Mouse (Mus musculus): ENCODE data around the gene Sorbs1. TPM values are rescaled to one million over a fixed set of nuclear protein-coding genes. Genes with fewer than 3 reads are reported as not detected.

The Sorbs1 gene
- polyA plus RNA-seq, 1 experiment from 2014 or later = 49.5 TPM

- H3K27ac ChIP-seq (ENCODE audit: low read depth, low read length) = no peak overlapping the region
- no peaks in the 10 kb centered on the region for H3K9me3 ChIP-seq (ENCODE audit: control insufficient read depth, low read length)
- 78% methylated on average over 7 of the region's 7 CpGs for WGBS
- no peak overlapping the region for H3K4me3 ChIP-seq (ENCODE audit: low read length)
- H3K36me3 ChIP-seq (ENCODE audit: control insufficient read depth, insufficient read depth, low read length) = no peaks in the 10 kb centered on the region
- no peak overlapping the region for H3K4me2 ChIP-seq (replicated peaks; ENCODE audit: low read depth, low read length)
- ATAC-seq (ENCODE audit: low FRiP score, low TSS enrichment) = no peak
- no peaks in the 10 kb centered on the region for H3K27me3 ChIP-seq (ENCODE audit: control insufficient read depth, insufficient read depth, low read length)
- no peak overlapping the region for H3K9ac ChIP-seq (ENCODE audit: low read depth, low read length)
- peaks cover 18% of the 10 kb centered on the region for H3K4me1 ChIP-seq (ENCODE audit: control insufficient read depth, insufficient read depth, low read length)
Observed at GRCm38 (mm10) chr19:40419315-40419714, 94.3 kb downstream of the Sorbs1 start.

GRCm38 (mm10) chr19:40417155-40417821 is 96.3 kb downstream of the Sorbs1 start:
- WGBS = 63% methylated on average over 8 of the region's 8 CpGs
- no peak overlapping the region for H3K4me2 ChIP-seq (replicated peaks; ENCODE audit: low read depth, low read length)
- H3K4me1 ChIP-seq (ENCODE audit: control insufficient read depth, insufficient read depth, low read length) = peaks cover 26% of the 10 kb centered on the region
- no peaks in the 10 kb centered on the region for H3K27me3 ChIP-seq (ENCODE audit: control insufficient read depth, insufficient read depth, low read length)
- no peak for ATAC-seq (ENCODE audit: low FRiP score, low TSS enrichment)
- no peaks in the 10 kb centered on the region for H3K9me3 ChIP-seq (ENCODE audit: control insufficient read depth, low read length)
- H3K27ac ChIP-seq (ENCODE audit: low read depth, low read length) = peak overlapping the region; percentile 65; the same call in 1 of the 2 replicates
- no peaks in the 10 kb centered on the region for H3K36me3 ChIP-seq (ENCODE audit: control insufficient read depth, insufficient read depth, low read length)
- no peak overlapping the region for H3K4me3 ChIP-seq (ENCODE audit: low read length)
- no peak overlapping the region for H3K9ac ChIP-seq (ENCODE audit: low read depth, low read length)

- H3K4me1 ChIP-seq (ENCODE audit: control insufficient read depth, insufficient read depth, low read length) = peaks cover 26% of the 10 kb centered on the region
- H3K4me3 ChIP-seq (ENCODE audit: low read length) = no peak overlapping the region
- H3K27me3 ChIP-seq (ENCODE audit: control insufficient read depth, insufficient read depth, low read length) = no peaks in the 10 kb centered on the region
- H3K36me3 ChIP-seq (ENCODE audit: control insufficient read depth, insufficient read depth, low read length) = no peaks in the 10 kb centered on the region
- no peak for ATAC-seq (ENCODE audit: low FRiP score, low TSS enrichment)
- 67% methylated on average over 1 of the region's 1 CpGs for WGBS
- H3K9ac ChIP-seq (ENCODE audit: low read depth, low read length) = no peak overlapping the region
- peak overlapping the region; percentile 7; the same call in 1 of the 2 replicates for H3K27ac ChIP-seq (ENCODE audit: low read depth, low read length)
- no peaks in the 10 kb centered on the region for H3K9me3 ChIP-seq (ENCODE audit: control insufficient read depth, low read length)
- H3K4me2 ChIP-seq (replicated peaks; ENCODE audit: low read depth, low read length) = no peak overlapping the region
Observed at GRCm38 (mm10) chr19:40415725-40416124, 97.9 kb downstream of the Sorbs1 start.

- Histone ChIP-seq H3K36me3 (ENCODE audit: control insufficient read depth, insufficient read depth, low read length) (no peaks in the 10 kb centered on the region), H3K4me2 (replicated peaks; ENCODE audit: low read depth, low read length) (no peak overlapping the region), H3K27me3 (ENCODE audit: control insufficient read depth, insufficient read depth, low read length) (no peaks in the 10 kb centered on the region), H3K9ac (ENCODE audit: low read depth, low read length) (no peak overlapping the region), H3K9me3 (ENCODE audit: control insufficient read depth, low read length) (no peaks in the 10 kb centered on the region), H3K27ac (ENCODE audit: low read depth, low read length) (peak overlapping the region; percentile 93), H3K4me3 (ENCODE audit: low read length) (no peak overlapping the region), H3K4me1 (ENCODE audit: control insufficient read depth, insufficient read depth, low read length) (peaks cover 26% of the 10 kb centered on the region)
- 35% methylated on average over 11 of the region's 11 CpGs for WGBS
- peak; percentile 76 for ATAC-seq (ENCODE audit: low FRiP score, low TSS enrichment)
Observed at GRCm38 (mm10) chr19:40414798-40415475, 98.6 kb downstream of the Sorbs1 start.

- Histone ChIP-seq H3K36me3 (ENCODE audit: control insufficient read depth, insufficient read depth, low read length) (no peaks in the 10 kb centered on the region), H3K27ac (ENCODE audit: low read depth, low read length) (peak overlapping the region; percentile 93), H3K27me3 (ENCODE audit: control insufficient read depth, insufficient read depth, low read length) (no peaks in the 10 kb centered on the region), H3K4me2 (replicated peaks; ENCODE audit: low read depth, low read length) (no peak overlapping the region), H3K4me3 (ENCODE audit: low read length) (no peak overlapping the region), H3K9me3 (ENCODE audit: control insufficient read depth, low read length) (no peaks in the 10 kb centered on the region), H3K9ac (ENCODE audit: low read depth, low read length) (no peak overlapping the region), H3K4me1 (ENCODE audit: control insufficient read depth, insufficient read depth, low read length) (peaks cover 26% of the 10 kb centered on the region)
- peak; percentile 81 for ATAC-seq (ENCODE audit: low FRiP score, low TSS enrichment)
- 37% methylated on average over 6 of the region's 6 CpGs for WGBS
Observed at GRCm38 (mm10) chr19:40414386-40414785, 99.2 kb downstream of the Sorbs1 start.

GRCm38 (mm10) chr19:40411379-40411813 is 102.2 kb downstream of the Sorbs1 start:
- Histone ChIP-seq H3K4me1 (ENCODE audit: control insufficient read depth, insufficient read depth, low read length) (peaks cover 17% of the 10 kb centered on the region; the same call in 1 of the 2 replicates), H3K4me2 (replicated peaks; ENCODE audit: low read depth, low read length) (no peak overlapping the region), H3K9me3 (ENCODE audit: control insufficient read depth, low read length) (no peaks in the 10 kb centered on the region), H3K4me3 (ENCODE audit: low read length) (no peak overlapping the region), H3K27me3 (ENCODE audit: control insufficient read depth, insufficient read depth, low read length) (no peaks in the 10 kb centered on the region), H3K27ac (ENCODE audit: low read depth, low read length) (no peak overlapping the region), H3K36me3 (ENCODE audit: control insufficient read depth, insufficient read depth, low read length) (no peaks in the 10 kb centered on the region), H3K9ac (ENCODE audit: low read depth, low read length) (no peak overlapping the region)
- 57% methylated on average over 6 of the region's 6 CpGs for WGBS
- no peak for ATAC-seq (ENCODE audit: low FRiP score, low TSS enrichment)

GRCm38 (mm10) chr19:40410511-40410910 is 103.1 kb downstream of the Sorbs1 start:
- Histone ChIP-seq H3K36me3 (ENCODE audit: control insufficient read depth, insufficient read depth, low read length) (no peaks in the 10 kb centered on the region), H3K27ac (ENCODE audit: low read depth, low read length) (no peak overlapping the region), H3K4me3 (ENCODE audit: low read length) (no peak overlapping the region), H3K4me1 (ENCODE audit: control insufficient read depth, insufficient read depth, low read length) (peaks cover 23% of the 10 kb centered on the region; the same call in 1 of the 2 replicates), H3K9me3 (ENCODE audit: control insufficient read depth, low read length) (no peaks in the 10 kb centered on the region), H3K27me3 (ENCODE audit: control insufficient read depth, insufficient read depth, low read length) (no peaks in the 10 kb centered on the region), H3K4me2 (replicated peaks; ENCODE audit: low read depth, low read length) (no peak overlapping the region), H3K9ac (ENCODE audit: low read depth, low read length) (no peak overlapping the region)
- ATAC-seq (ENCODE audit: low FRiP score, low TSS enrichment) = no peak
- 79% methylated on average over 4 of the region's 4 CpGs for WGBS

- Histone ChIP-seq H3K4me2 (replicated peaks; ENCODE audit: low read depth, low read length) (no peak overlapping the region), H3K4me1 (ENCODE audit: control insufficient read depth, insufficient read depth, low read length) (peaks cover 23% of the 10 kb centered on the region; the same call in 1 of the 2 replicates), H3K27me3 (ENCODE audit: control insufficient read depth, insufficient read depth, low read length) (no peaks in the 10 kb centered on the region), H3K36me3 (ENCODE audit: control insufficient read depth, insufficient read depth, low read length) (no peaks in the 10 kb centered on the region), H3K4me3 (ENCODE audit: low read length) (no peak overlapping the region), H3K9me3 (ENCODE audit: control insufficient read depth, low read length) (no peaks in the 10 kb centered on the region), H3K27ac (ENCODE audit: low read depth, low read length) (no peak overlapping the region), H3K9ac (ENCODE audit: low read depth, low read length) (no peak overlapping the region)
- WGBS = 73% methylated on average over 9 of the region's 9 CpGs
- ATAC-seq (ENCODE audit: low FRiP score, low TSS enrichment) = no peak
Observed at GRCm38 (mm10) chr19:40410109-40410508, 103.5 kb downstream of the Sorbs1 start.

- 89% methylated on average over 11 of the region's 11 CpGs for WGBS
- Histone ChIP-seq H3K4me1 (ENCODE audit: control insufficient read depth, insufficient read depth, low read length) (peaks cover 20% of the 10 kb centered on the region; the same call in 1 of the 2 replicates), H3K36me3 (ENCODE audit: control insufficient read depth, insufficient read depth, low read length) (no peaks in the 10 kb centered on the region), H3K27ac (ENCODE audit: low read depth, low read length) (no peak overlapping the region), H3K9me3 (ENCODE audit: control insufficient read depth, low read length) (no peaks in the 10 kb centered on the region), H3K27me3 (ENCODE audit: control insufficient read depth, insufficient read depth, low read length) (no peaks in the 10 kb centered on the region), H3K4me2 (replicated peaks; ENCODE audit: low read depth, low read length) (no peak overlapping the region), H3K9ac (ENCODE audit: low read depth, low read length) (no peak overlapping the region), H3K4me3 (ENCODE audit: low read length) (no peak overlapping the region)
- no peak for ATAC-seq (ENCODE audit: low FRiP score, low TSS enrichment)
Observed at GRCm38 (mm10) chr19:40409500-40410035, 104.0 kb downstream of the Sorbs1 start.
